Mouse (Mus musculus) colon, adult 2 months (tissue): ENCODE data around the gene Lclat1. TPM values are rescaled to one million over a fixed set of nuclear protein-coding genes. Genes with fewer than 3 reads are reported as not detected.

ENCODE experiments used
- polyA plus RNA-seq: library from polyadenylated mRNA; depleted of rRNA; stranded (reverse); fragments of >200 nt; gene quantifications from 2 replicates; pipeline ENCODE4 v1.2.3, GENCODE M21; 2012; rRNA removed

Gene Lclat1
- polyA plus RNA-seq: 8.6 and 23.4 TPM in 2 replicates

DNA sequence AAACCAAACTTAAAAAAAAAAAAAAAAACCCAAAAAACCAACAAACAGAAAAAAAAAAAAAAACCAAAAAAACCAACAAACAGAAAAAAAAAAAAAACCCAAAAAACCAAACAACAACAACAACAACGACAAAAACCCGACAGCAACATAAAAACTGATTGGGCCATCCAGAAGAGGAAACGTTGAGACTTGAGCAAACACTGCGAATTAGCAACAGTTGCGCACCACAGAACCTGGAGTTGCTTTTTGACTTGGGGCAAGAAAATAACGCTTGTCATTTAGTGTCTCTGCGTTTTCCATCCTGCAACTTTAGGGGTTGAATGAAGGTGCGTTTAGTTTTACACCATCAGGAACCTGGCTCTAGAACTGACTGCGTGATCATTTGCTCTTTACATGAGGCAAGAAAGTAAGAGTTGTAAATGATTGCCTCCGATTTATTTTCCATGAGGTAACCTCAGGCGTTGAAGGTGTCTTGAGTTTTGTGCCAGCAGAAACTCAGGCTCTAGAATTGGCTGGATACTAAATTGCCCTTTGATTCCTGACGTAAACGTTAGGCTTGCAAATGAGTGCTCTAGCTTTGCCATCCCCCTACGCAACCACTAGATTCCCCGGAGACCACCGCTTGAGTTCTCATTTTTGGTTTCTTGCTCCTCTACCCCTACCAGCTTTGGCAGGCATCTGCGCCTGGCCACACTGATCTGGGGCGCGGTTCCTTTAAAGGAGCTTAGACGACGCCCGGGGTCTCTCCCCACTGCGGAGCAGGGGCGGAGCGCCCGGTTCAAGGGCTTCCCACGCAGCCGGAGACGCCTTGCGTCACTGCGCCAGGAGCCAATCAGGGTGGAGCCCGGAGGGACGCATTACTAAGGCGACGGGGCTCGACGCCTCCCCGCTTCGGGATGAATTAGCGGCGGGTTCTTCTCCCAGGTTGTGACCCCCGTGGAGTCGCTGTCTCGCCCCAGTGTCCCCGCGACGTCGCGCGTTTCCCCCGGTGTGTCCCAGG, at the start of gene Lclat1:
Lclat1 (plus strand) TSS at position 828 of the 1,000 bp plus-strand sequence.

Other genes with a start within 250 kb of the Lclat1 start
- gene Lbh, start 189.7 kb upstream of the Lclat1 start, polyA plus RNA-seq: 38.8 and 62.4 TPM in 2 replicates